Mouse (Mus musculus) lung, postnatal 0 days (tissue): ENCODE data around the gene Ppp1r15a.

Experiments
- CTCF ChIP-seq: IDR thresholded peaks from 2 replicates; pipeline ENCODE4 v1.5.1; 2016; ENCODE audit warnings: antibody characterized with exemption, mild to moderate bottlenecking
- EP300 ChIP-seq: IDR thresholded peaks from 2 replicates; pipeline ENCODE4 v1.6.1; 2016; ENCODE audit warnings: antibody characterized with exemption, mild to moderate bottlenecking, control low read depth

- TF ChIP-seq EP300, result no peak
- TF ChIP-seq CTCF, result no peak; the same call in 1 of the 2 replicates
Observed at GRCm38 (mm10) chr7:45535676-45536075, 9.6 kb upstream of the Ppp1r15a start.
